ENCODE assay signal across 16 mouse cellular contexts in the genomic region with DNA sequence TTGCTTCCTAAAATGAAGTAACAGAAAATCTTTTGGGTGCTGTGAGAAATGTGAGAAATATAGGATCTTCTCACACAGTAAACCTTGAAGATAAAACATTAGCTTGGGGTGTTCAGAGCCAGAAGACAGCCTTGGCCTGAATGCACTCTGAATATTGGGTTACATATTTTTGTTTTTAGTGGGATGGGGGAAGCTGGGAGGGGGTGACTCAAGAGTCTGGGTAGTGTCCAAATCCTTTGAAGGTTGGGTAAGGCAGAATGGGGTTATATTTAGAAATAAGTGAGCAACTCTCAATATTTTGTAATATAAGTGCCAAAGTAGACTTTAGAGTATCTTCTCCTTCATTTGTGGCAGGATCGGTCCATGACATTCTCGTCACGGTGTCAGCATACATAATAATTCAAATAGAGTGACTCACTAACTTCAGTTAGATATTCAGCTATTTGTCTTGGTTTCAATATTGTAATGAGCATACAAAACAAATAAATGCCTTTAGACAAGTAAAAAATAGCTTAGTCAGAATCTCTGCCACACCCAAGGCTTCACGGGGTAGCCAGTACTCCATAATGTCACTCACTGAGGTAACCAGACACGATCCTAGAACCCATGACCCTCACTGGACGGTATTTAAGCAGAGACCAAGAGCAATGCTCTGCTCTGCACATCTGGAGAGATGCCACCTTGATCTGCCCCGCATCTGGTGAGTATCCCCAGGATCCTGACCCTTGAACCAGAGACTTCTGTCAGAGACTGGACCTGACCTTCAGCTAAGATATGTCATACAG.
A peak's percentile ranks its signal among the peaks of the same experiment; 100 is the strongest.
DNase-seq lines count a peak whose midpoint lies in the region; ATAC-seq and TF ChIP-seq lines count a peak whose summit lies in the region.
"Had no signal": no experiment of that assay in that cellular context is flagged by ENCODE, and none has a peak within 500 bp of the region (broad histone marks: within the 10 kb centered on the region; RNA-seq: fewer than 3 reads in every experiment).

No protein-coding gene starts in this region.

- H3K9ac ChIP-seq in liver, embryonic 14.5 days (replicated peaks) = peak overlapping the region; percentile 18
- H3K9ac ChIP-seq in midbrain, postnatal 0 days (replicated peaks; ENCODE audit: low read length, poor library complexity, severe bottlenecking) = no peak overlapping the region
- H3K9ac ChIP-seq: hindbrain, embryonic 14.5 days had no signal

- peak; percentile 41; the same call in 1 of the 2 replicates for ATAC-seq in liver, embryonic 14.5 days (ENCODE audit: insufficient read depth)
- ATAC-seq in midbrain, postnatal 0 days (ENCODE audit: low FRiP score) = no peak
- ATAC-seq: Patski had no signal

- TF ChIP-seq EP300 in liver, embryonic 14.5 days (IDR thresholded peaks at IDR 0.05; ENCODE audit: low read depth) = no peak

- H3K27ac ChIP-seq in liver, embryonic 14.5 days = peak overlapping the region; percentile 59
- no peak overlapping the region for H3K27ac ChIP-seq in midbrain, postnatal 0 days (ENCODE audit: low read depth, low read length)
- H3K27ac ChIP-seq: hindbrain, embryonic 14.5 days had no signal

- WGBS in liver, embryonic 14.5 days (ENCODE audit: insufficient replicate concordance) = 70% methylated on average over 7 of the region's 7 CpGs
- WGBS in midbrain, postnatal 0 days = 89% methylated on average over 7 of the region's 7 CpGs

- peaks cover 34 to 42% of the 10 kb centered on the region in 2 experiments for H3K4me1 ChIP-seq in liver, embryonic 14.5 days (replicated peaks; ENCODE audit: control insufficient read depth in 2 of 2, insufficient read depth in 2 of 2, low read length in 1 of 2)
- H3K4me1 ChIP-seq in midbrain, postnatal 0 days (ENCODE audit: insufficient read depth, low read length) = no peaks in the 10 kb centered on the region
- H3K4me1 ChIP-seq: megakaryocyte, embryonic 14.5 days had no signal

- DNase-seq in testis, postnatal 10 days (ENCODE audit: low spot score) = peak; percentile 23
- DNase-seq in testis, postnatal 14 days (ENCODE audit: low spot score) = no peak
- DNase-seq in c-Kit-negative CD71-positive TER-119-positive erythroid progenitor cells, embryonic 14.5 days (ENCODE audit: low read depth, low spot score) = peak; percentile 47
- no peak for DNase-seq in liver, embryonic 14.5 days (ENCODE audit: low read depth in 3 of 3, low spot score in 3 of 3)
- no peak for DNase-seq in thymus, postnatal 14 days
- DNase-seq in midbrain, postnatal 0 days (ENCODE audit: low spot score) = no peak
- DNase-seq in right cerebral cortex, adult 2 months (ENCODE audit: low spot score in 2 of 2) = no peak
- DNase-seq: cerebellum, postnatal 10 days; heart, adult 11 months; kidney, adult 11 months; kidney, postnatal 25 days; right cerebral cortex, postnatal 4 days had no signal

- no peaks in the 10 kb centered on the region for H3K9me3 ChIP-seq in liver, embryonic 14.5 days (ENCODE audit: control insufficient read depth, low read length)
- H3K9me3 ChIP-seq in midbrain, postnatal 0 days (ENCODE audit: low read length) = no peaks in the 10 kb centered on the region

- no peak for TF ChIP-seq CTCF in liver, embryonic 14.5 days (IDR thresholded peaks at IDR 0.05; ENCODE audit: low read depth)
- TF ChIP-seq CTCF in midbrain, postnatal 0 days (IDR thresholded peaks at IDR 0.05) = no peak

- H3K36me3 ChIP-seq in liver, embryonic 14.5 days (replicated peaks; ENCODE audit: control insufficient read depth, insufficient read depth, low read depth) = no peaks in the 10 kb centered on the region
- H3K36me3 ChIP-seq in midbrain, postnatal 0 days (ENCODE audit: insufficient read depth, low read length) = no peaks in the 10 kb centered on the region

- no peaks in the 10 kb centered on the region for H3K27me3 ChIP-seq in liver, embryonic 14.5 days (ENCODE audit: control insufficient read depth, insufficient read depth, low read length)
- no peaks in the 10 kb centered on the region for H3K27me3 ChIP-seq in midbrain, postnatal 0 days (ENCODE audit: insufficient read depth, low read length)
- H3K27me3 ChIP-seq: CH12.LX; megakaryocyte, embryonic 14.5 days; Patski had no signal

- peak overlapping the region; percentile 20 for H3K4me2 ChIP-seq in liver, embryonic 14.5 days (ENCODE audit: low read depth)
- no peak overlapping the region for H3K4me2 ChIP-seq in midbrain, postnatal 0 days (ENCODE audit: low read depth, low read length, poor library complexity, severe bottlenecking)
- H3K4me2 ChIP-seq: hindbrain, embryonic 14.5 days had no signal

- no peak overlapping the region for H3K4me3 ChIP-seq in liver, embryonic 14.5 days (ENCODE audit: insufficient read depth in 1 of 2, low read depth in 2 of 2, low read length in 2 of 2)
- H3K4me3 ChIP-seq in midbrain, postnatal 0 days (ENCODE audit: low read depth, low read length) = no peak overlapping the region
- H3K4me3 ChIP-seq: megakaryocyte, embryonic 14.5 days had no signal

Comparison
In these comparisons a context has a peak if more than half of its experiments do, and no peak if none do; other contexts are left out.
1. DNase-seq: peak in testis, postnatal 10 days (single experiment) and c-Kit-negative CD71-positive TER-119-positive erythroid progenitor cells, embryonic 14.5 days (single experiment); none in testis, postnatal 14 days (single experiment), liver, embryonic 14.5 days (0 of 3), thymus, postnatal 14 days (single experiment), midbrain, postnatal 0 days (single experiment) and right cerebral cortex, adult 2 months (0 of 2).